Mouse (Mus musculus): ENCODE results near the gene Trim24. TPM values are rescaled to one million over a fixed set of nuclear protein-coding genes. Genes with fewer than 3 reads are reported as not detected.

The Trim24 gene
- polyA plus RNA-seq (2014; fragmentation: Illumina TruSeq; extraction: RNeasy Lipid Tissue Mini Kit (QIAGEN cat#74804); ENCODE audit: insufficient read depth, low read depth, low replicate concordance), result 7.5 TPM

DNA sequence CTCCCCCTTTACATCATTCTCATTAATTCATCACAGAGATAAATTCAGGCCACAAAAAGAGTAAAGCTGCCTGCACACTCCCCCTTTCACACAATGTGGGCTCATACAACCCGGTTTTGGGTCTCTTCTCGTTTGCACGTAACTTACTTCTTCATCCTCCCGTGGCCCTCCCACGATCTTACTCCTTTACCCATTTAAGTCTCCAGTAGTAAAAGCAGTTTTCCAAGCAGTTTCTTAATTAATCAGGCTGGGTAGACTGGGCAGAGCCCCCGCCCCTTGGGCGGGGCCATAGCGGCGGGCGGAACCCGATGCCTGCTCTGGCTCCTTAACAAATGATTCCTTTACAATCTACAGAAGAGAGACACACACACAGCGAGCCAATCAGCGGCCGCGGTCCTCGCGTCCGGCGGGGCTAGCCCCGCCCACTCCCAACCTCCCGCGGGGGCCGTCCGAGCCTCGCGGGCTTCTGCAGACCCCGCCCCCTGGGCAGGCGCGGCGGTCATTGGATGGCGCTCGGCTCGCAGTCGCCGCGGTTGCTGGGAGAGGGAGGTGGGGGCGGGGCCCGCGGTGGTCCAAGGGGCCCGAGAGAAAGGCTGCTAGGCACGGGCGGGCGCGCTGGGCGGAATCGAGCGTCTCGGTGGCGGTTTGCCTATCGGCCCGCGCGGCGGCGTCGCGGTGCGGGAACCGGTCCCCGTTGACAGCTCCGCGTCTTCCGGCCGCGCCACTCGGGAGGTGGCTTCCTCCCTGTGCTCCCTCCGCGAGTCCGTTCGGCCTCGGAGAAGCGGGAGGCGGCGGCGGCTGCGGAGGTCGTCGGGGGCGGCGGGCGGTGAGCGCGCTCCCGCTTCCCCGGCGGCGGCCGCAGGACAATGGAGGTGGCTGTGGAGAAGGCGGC is at the start of gene Trim24:
Gene Trim24 (plus strand): TSS at position 567 of the 892 bp plus-strand sequence.

Other genes starting within 250 kb of the Trim24 start
- 0.52 TPM for gene Svopl, start 176.2 kb downstream of the Trim24 start, polyA plus RNA-seq (2014; fragmentation: Illumina TruSeq; extraction: RNeasy Lipid Tissue Mini Kit (QIAGEN cat#74804); ENCODE audit: insufficient read depth, low read depth, low replicate concordance)
- gene Tmem213, start 238.4 kb downstream of the Trim24 start, polyA plus RNA-seq (2014; fragmentation: Illumina TruSeq; extraction: RNeasy Lipid Tissue Mini Kit (QIAGEN cat#74804); ENCODE audit: insufficient read depth, low read depth, low replicate concordance), result 3.5 TPM

All from lung, adult 10 weeks (tissue).